Mouse (Mus musculus): ENCODE measurements around the gene Gm47959. TPM values are rescaled to one million over a fixed set of nuclear protein-coding genes. Genes with fewer than 3 reads are reported as not detected.

Gene Gm47959
- polyA plus RNA-seq, 1 experiment: not detected

GRCm38 (mm10) chr1:83044882-83045427 is 44.6 kb downstream of the Gm47959 start, which contains the start of gene Gm47969:
TSS of gene Gm47969 (plus strand) at chr1:83044932.
- Histone ChIP-seq H3K27ac (ENCODE audit: insufficient read depth, low read length) (no peak within 1 kb of the TSS), H3K4me3 (ENCODE audit: insufficient read depth, low read length) (no peak within 1 kb of the TSS), H3K4me1 (ENCODE audit: control insufficient read depth, insufficient read depth, low read length) (no peaks in the 10 kb centered on the region)
- TF ChIP-seq CTCF (IDR thresholded peaks at IDR 0.05; ENCODE audit: extremely low read depth, insufficient read depth, low read length): no peak
- no peak for TF ChIP-seq POLR2A (IDR thresholded peaks at IDR 0.05; ENCODE audit: extremely low read depth, insufficient read depth, low read length)

Other genes starting within 250 kb of the Gm47959 start
- gene Tm4sf20, start 232.1 kb upstream of the Gm47959 start, polyA plus RNA-seq (2012; rRNA removed): not detected in 2 replicates
- gene Gm47791, start 229.3 kb upstream of the Gm47959 start, polyA plus RNA-seq (2012; rRNA removed): not detected in 2 replicates
- 37.5 and 39.5 TPM in 2 replicates for gene Agfg1, start 161.1 kb upstream of the Gm47959 start, polyA plus RNA-seq (2012; rRNA removed)
- 2.1 and 2.2 TPM in 2 replicates for gene A030005L19Rik, start 87.2 kb upstream of the Gm47959 start, polyA plus RNA-seq (2012; rRNA removed)
- gene A030014E15Rik, start 75.6 kb upstream of the Gm47959 start, polyA plus RNA-seq (2012; rRNA removed): 0.19 TPM in 1 of 2 replicates, not detected in the other
- gene Gm6217, start 69.1 kb upstream of the Gm47959 start, polyA plus RNA-seq (2012; rRNA removed): not detected in 2 replicates
- not detected in 2 replicates for gene A030003K21Rik, start 57.2 kb upstream of the Gm47959 start, polyA plus RNA-seq (2012; rRNA removed)
- gene Gm7544, start 44.5 kb upstream of the Gm47959 start, polyA plus RNA-seq (2012; rRNA removed): not detected in 2 replicates
- not detected in 2 replicates for gene Gm47955, start 40.3 kb upstream of the Gm47959 start, polyA plus RNA-seq (2012; rRNA removed)
- 3.9 and 5.2 TPM in 2 replicates for gene Slc19a3, start 37.9 kb downstream of the Gm47959 start, polyA plus RNA-seq (2012; rRNA removed)
- gene Krtap28-10, start 41.9 kb downstream of the Gm47959 start, polyA plus RNA-seq (2012; rRNA removed): not detected in 2 replicates
- gene Gm47969, start 44.4 kb downstream of the Gm47959 start, polyA plus RNA-seq (2012; rRNA removed): 0.09 TPM in 1 of 2 replicates, not detected in the other
- not detected in 2 replicates for gene A030005K14Rik, start 58.8 kb downstream of the Gm47959 start, polyA plus RNA-seq (2012; rRNA removed)
- 0.30 TPM in 1 of 2 replicates, not detected in the other for gene Krtap28-13, start 60.4 kb downstream of the Gm47959 start, polyA plus RNA-seq (2012; rRNA removed)
- not detected in 2 replicates for gene Ccl20, start 116.2 kb downstream of the Gm47959 start, polyA plus RNA-seq (2012; rRNA removed)
- 0.30 and 0.56 TPM in 2 replicates for gene Daw1, start 159.2 kb downstream of the Gm47959 start, polyA plus RNA-seq (2012; rRNA removed)